Mouse (Mus musculus): ENCODE results near the gene Nsun7.

DNA sequence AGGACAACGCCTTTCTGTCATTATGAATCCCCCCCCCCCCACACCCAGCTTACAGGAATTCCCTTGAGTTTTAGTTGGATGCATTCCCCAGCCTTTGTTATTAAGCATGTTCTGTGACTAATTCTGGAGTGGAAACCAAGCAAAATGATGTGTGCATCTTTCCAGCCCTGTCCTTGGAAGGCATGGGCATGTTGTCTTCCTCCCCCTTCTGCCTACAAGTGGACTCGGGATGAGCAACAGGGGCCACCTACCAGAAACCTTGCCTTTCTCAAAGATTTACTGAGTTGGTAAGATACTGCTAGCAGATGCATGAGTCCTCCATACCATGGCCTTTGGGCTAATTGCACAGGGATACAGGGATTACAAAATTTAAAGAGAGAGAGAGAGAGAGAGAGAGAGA is 697 bp upstream of the Nsun7 start:
- TF ChIP-seq POLR2A (IDR thresholded peaks at IDR 0.05; ENCODE audit: control insufficient read depth, low read depth, low read length), result no peak
- TF ChIP-seq CTCF (IDR thresholded peaks at IDR 0.05; ENCODE audit: control insufficient read depth, insufficient read depth, insufficient replicate concordance, low read depth, low read length), result no peak
